Mouse (Mus musculus) CD4-positive, CD25-positive, alpha-beta regulatory T cell, adult 2 months (primary cell): ENCODE results near the gene Prtn3.
A peak's percentile ranks its signal among the peaks of the same experiment; 100 is the strongest.

ENCODE experiments used
- DNase-seq: peaks from one replicate; pipeline ENCODE4 v3.0.0-alpha.2; 2012; ENCODE audit warnings: low read depth, low spot score

Prtn3 gene

DNA sequence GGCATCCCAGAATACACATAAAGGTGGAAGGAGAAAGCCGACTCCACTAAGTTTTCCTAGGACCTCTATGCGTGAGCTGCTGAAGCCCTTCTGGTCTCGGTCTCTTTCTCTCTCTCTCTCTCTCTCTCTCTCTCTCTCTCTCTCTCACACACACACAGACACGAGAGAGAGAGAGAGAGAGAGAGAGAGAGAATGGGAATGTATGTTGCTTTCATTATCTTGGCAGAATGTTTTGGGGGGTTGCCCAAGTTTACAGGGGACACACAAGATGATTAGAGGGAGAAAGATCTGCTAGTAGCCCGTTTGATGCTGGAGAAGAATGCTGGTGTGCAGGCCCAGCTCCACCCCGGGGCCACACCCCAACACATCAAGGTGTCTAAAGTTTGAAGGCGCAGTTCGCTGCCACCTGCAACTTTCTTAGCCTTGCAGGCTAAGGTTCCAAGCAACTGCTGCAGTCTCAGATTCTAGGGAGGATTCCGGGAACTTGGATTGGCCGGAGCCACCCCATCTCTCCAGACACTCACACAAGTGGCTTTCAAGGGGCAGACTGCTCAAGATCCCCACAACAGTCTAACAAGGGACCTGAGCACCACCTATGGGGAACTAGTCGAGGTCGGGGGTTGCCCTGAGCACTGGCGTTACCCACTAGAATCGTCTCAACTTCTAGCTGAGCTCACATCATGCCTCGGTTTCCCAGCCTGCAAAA is 51.7 kb downstream of the Prtn3 start:
- DNase-seq = peak; percentile 60

GRCm38 (mm10) chr10:79926491-79927323 is 52.4 kb downstream of the Prtn3 start, which contains the start of gene Arid3a:
TSS of gene Arid3a (plus strand) at chr10:79927043.
- DNase-seq = peak; percentile 97

DNA sequence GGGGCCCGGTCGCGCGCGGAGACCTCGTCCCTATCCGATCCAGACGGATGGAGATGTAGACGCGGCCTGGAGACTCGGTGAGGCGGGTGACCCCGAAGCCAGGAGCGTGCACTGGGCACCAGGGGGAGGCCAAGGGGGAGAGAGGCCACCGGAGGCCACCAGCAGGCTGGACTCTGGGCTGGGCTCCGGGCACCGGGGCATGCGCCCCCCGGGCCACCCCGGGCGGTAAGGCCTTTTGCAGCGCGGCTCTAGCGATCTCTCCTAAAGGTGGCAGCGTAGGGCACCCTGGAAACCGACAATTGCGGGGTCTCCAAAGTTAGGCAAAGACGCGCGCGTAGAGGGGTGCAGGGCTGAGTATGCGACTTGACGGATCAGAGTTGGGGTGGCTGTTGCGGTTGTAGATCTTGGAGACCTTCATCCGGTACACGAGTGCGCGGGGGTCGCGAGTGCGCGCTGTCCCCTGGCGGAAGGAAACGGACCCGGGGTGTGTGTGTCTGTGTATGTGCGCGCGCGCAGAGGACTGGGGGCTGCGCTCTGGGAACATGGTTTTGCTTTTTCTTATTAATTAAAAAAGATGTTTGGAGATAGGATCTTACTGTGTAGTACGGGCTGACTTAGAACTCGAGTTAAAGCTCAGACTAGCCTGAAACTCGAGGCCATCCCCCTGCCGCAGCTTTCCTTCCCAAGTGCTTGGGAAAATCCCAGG is 53.2 kb downstream of the Prtn3 start:
- DNase-seq = peak; percentile 65

- peak; percentile 63 for DNase-seq
Measured at GRCm38 (mm10) chr10:79928030-79928694, 53.9 kb downstream of the Prtn3 start.

DNA sequence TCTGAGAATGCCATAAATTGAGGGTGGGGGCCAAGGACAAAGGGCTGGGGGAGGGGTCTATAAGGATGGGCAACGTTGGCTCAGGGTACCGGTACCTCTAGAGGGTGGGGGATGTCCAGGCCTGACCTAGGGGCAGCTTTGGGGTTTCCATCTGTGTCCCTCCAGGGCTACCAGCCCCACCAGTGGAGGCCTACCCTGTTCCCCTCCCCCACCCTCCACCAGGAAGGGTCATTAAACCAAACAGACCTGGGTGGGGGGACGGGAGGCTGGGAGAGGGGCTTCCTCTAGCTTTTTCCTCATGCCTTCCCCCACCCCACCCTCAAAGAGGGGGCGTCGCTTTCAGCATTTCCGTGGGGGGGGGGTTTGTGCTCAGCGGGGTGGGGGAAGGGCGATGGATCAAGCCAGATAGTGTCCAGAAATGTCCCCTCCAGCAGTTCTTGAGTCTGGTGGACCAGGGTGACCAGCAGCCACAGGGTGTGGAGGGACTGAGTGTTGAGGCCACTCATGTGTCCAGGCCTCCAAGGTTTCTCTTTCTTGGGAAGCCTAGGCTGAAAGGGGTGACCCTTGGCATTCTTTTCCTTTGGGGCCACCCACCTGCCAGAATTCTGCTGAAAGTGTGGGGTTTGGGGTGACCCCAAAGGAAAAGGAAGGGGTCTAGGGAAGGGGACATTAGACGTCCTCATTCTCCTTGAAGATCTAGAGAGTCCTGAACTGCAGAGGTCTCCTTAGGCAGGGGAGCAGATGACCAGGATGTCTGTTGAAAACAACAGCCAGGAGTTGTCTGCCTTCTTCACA is 54.8 kb downstream of the Prtn3 start:
- DNase-seq = no peak

GRCm38 (mm10) chr10:79929967-79930825 is 55.9 kb downstream of the Prtn3 start:
- DNase-seq = no peak

DNA sequence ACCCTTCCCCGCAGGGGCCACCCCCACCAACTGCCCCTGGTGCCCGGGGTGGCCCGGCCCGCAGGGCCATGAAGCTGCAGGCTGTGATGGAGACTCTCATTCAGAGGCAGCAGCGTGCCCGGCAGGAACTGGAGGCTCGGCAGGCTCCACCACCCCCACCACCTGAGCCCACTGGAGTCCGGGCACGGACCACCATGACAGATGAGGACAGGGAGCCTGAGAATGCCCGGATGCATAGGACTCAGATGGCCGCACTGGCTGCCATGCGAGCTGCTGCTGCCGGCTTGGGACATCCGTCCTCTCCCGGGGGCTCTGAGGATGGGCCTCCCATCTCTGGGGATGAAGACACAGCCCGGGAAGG is 56.5 kb downstream of the Prtn3 start:
- no peak for DNase-seq

DNA sequence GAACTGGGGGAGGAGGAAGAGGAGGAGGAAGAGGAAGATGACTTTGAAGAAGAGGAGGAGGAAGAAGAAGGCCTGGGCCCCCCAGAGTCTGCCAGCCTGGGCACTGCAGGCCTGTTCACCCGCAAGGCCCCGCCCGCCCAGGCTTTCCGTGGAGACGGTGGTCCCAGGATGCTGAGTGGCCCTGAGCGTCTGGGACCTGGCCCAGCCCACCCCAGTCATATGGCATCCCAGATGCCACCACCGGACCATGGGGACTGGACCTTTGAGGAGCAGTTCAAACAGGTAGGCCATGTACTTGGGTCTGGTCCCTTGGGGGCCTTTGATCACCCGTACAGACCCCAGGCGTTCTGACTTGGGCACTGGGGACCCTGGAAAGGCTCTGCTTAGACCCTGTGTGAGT is 57.5 kb downstream of the Prtn3 start:
- DNase-seq = no peak

DNA sequence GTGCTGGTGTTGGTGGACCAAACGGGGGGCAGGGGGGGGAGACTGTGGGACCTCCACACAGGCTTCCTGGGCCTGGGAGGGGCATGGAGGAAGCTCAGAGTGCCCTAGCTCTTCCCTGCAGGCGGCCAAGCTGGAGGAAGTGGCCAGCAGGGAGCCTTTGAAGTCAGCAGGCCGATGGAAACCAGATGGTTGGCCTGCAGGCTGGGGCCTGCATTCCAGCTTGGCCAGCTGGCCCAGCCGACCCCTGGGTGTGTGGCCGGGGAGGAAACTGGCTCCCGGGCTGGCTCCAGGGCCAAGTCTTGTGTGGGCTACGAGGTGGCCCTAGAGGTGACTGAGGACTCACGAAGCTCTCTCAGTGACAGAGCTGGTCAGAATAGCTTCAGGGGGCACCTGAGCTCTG is 58.5 kb downstream of the Prtn3 start:
- DNase-seq = no peak
